Mouse (Mus musculus) MEL (cell line): ENCODE results near the gene Nhlrc4. TPM values are rescaled to one million over a fixed set of nuclear protein-coding genes. Genes with fewer than 3 reads are reported as not detected.
A peak's percentile ranks its signal among the peaks of the same experiment; 100 is the strongest.

ENCODE experiments used
- DNase-seq: peaks from one replicate; pipeline ENCODE4 v3.0.0; 2011; ENCODE audit warnings: low read depth, low spot score
- H3K27ac ChIP-seq: 2 replicates; pipeline ENCODE4 v1.5.1; 2012; ENCODE audit warnings: low read depth, mild to moderate bottlenecking, control low read depth, low read length, moderate library complexity; ENCODE audit not compliant: control insufficient read depth
- H3K27me3 ChIP-seq, 2 experiments: fragments of 150-350 bp in 1 of 2; sonication (generic) in 1 of 2; 2 replicates each; pipeline ENCODE4 v1.6.1; 2012; ENCODE audit warnings: low read length in 2 of 2, mild to moderate bottlenecking in 2 of 2, improper control_type of control experiment in 1 of 2, moderate library complexity in 1 of 2; ENCODE audit not compliant: insufficient read depth in 2 of 2, control insufficient read depth in 1 of 2
- H3K36me3 ChIP-seq, 2 experiments: 2 replicates each; pipeline ENCODE4 v1.6.1; 2012 to 2014; ENCODE audit warnings: low read length in 2 of 2, improper control_type of control experiment in 1 of 2, inconsistent platforms in 1 of 2, mild to moderate bottlenecking in 1 of 2; ENCODE audit not compliant: insufficient read depth in 2 of 2, control insufficient read depth in 1 of 2
- H3K4me1 ChIP-seq, 2 experiments: fragments of 150-350 bp in 1 of 2; sonication (generic) in 1 of 2; 2 replicates each; pipeline ENCODE4 v1.6.1; 2012; ENCODE audit warnings: low read length in 2 of 2, improper control_type of control experiment in 1 of 2, mild to moderate bottlenecking in 1 of 2; ENCODE audit not compliant: insufficient read depth in 2 of 2, control insufficient read depth in 1 of 2
- H3K4me3 ChIP-seq, 2 experiments: fragments of 150-350 bp in 1 of 2; sonication (generic) in 1 of 2; 2 replicates each; pipeline ENCODE4 v1.5.1; 2012; ENCODE audit warnings: low read depth in 2 of 2, low read length in 2 of 2, mild to moderate bottlenecking in 2 of 2, moderate library complexity in 2 of 2, control low read depth in 1 of 2, improper control_type of control experiment in 1 of 2; ENCODE audit not compliant: control insufficient read depth in 1 of 2, insufficient read depth in 1 of 2
- H3K79me2 ChIP-seq: 2 replicates; pipeline ENCODE4 v1.6.1; 2012; ENCODE audit warnings: mild to moderate bottlenecking, low read length, moderate library complexity; ENCODE audit not compliant: control insufficient read depth, poor library complexity, insufficient read depth
- H3K9ac ChIP-seq: 2 replicates; pipeline ENCODE4 v1.6.1; 2012; ENCODE audit warnings: low read depth, mild to moderate bottlenecking, control low read depth, low read length, moderate library complexity; ENCODE audit not compliant: control insufficient read depth, poor library complexity, severe bottlenecking
- H3K9me3 ChIP-seq: fragments of 150-350 bp; sonication (generic); replicated peaks from 2 replicates; pipeline ENCODE4 v1.6.1; 2012; ENCODE audit warnings: mild to moderate bottlenecking, low read length, improper control_type of control experiment, moderate library complexity; ENCODE audit not compliant: insufficient read depth
- BHLHE40 ChIP-seq: IDR thresholded peaks from 2 replicates; pipeline ENCODE4 v1.6.1; 2012; ENCODE audit warnings: low read depth, mild to moderate bottlenecking, inconsistent platforms, low read length, improper control_type of control experiment, borderline replicate concordance
- CTCF ChIP-seq, 3 experiments: IDR thresholded peaks in 2 of 3; conservative IDR thresholded peaks in 1 of 3; 2 replicates each; pipeline ENCODE4 v1.5.1; 2011 to 2012; ENCODE audit warnings: low read length in 3 of 3, low read depth in 2 of 3, mild to moderate bottlenecking in 2 of 3, improper control_type of control experiment in 1 of 3, inconsistent platforms in 1 of 3, mixed read lengths in 1 of 3, moderate library complexity in 1 of 3; ENCODE audit not compliant: control insufficient read depth in 1 of 3, insufficient read depth in 1 of 3, poor library complexity in 1 of 3, severe bottlenecking in 1 of 3
- EP300 ChIP-seq, 2 experiments: IDR thresholded peaks; 2 replicates each; pipeline ENCODE4 v1.6.1; 2011; ENCODE audit warnings: improper control_type of control experiment in 2 of 2, low read length in 2 of 2, low read depth in 1 of 2, mild to moderate bottlenecking in 1 of 2
- ETS1 ChIP-seq: IDR thresholded peaks from 2 replicates; pipeline ENCODE4 v1.6.1; 2012; ENCODE audit warnings: low read depth, mild to moderate bottlenecking, inconsistent platforms, low read length, improper control_type of control experiment, moderate library complexity
- GATA1 ChIP-seq: IDR thresholded peaks from 2 replicates; pipeline ENCODE4 v1.6.1; 2011; ENCODE audit warnings: low read depth, low read length, improper control_type of control experiment
- KAT2A ChIP-seq: conservative IDR thresholded peaks from 2 replicates; pipeline ENCODE4 v1.6.1; 2012; ENCODE audit warnings: low read depth, low read length, improper control_type of control experiment, inconsistent platforms
- MAFK ChIP-seq: IDR thresholded peaks from 2 replicates; pipeline ENCODE4 v1.6.1; 2011; ENCODE audit warnings: low read depth, mild to moderate bottlenecking, low read length, improper control_type of control experiment, borderline replicate concordance
- MAX ChIP-seq: IDR thresholded peaks from 2 replicates; pipeline ENCODE4 v1.6.1; 2011; ENCODE audit warnings: low read length, improper control_type of control experiment
- MAZ ChIP-seq: IDR thresholded peaks from 2 replicates; pipeline ENCODE4 v1.6.1; 2012; ENCODE audit warnings: low read depth, mild to moderate bottlenecking, inconsistent platforms, low read length, improper control_type of control experiment
- MEF2A ChIP-seq: IDR thresholded peaks from 2 replicates; pipeline ENCODE4 v1.6.1; 2014; ENCODE audit warnings: low read depth, mild to moderate bottlenecking, inconsistent platforms, low read length, improper control_type of control experiment; ENCODE audit not compliant: poor library complexity, insufficient replicate concordance, severe bottlenecking; ENCODE audit errors: extremely low read depth
- MXI1 ChIP-seq: IDR thresholded peaks from 2 replicates; pipeline ENCODE4 v1.6.1; 2011; ENCODE audit warnings: mild to moderate bottlenecking, low read depth, low read length, improper control_type of control experiment
- NELFE ChIP-seq: IDR thresholded peaks from 2 replicates; pipeline ENCODE4 v1.6.1; 2011; ENCODE audit warnings: low read depth, low read length, improper control_type of control experiment
- POLR2AphosphoS2 ChIP-seq: IDR thresholded peaks from 2 replicates; pipeline ENCODE4 v1.6.1; 2011; ENCODE audit warnings: low read length, improper control_type of control experiment
- RCOR1 ChIP-seq: IDR thresholded peaks from 2 replicates; pipeline ENCODE4 v1.6.1; 2012; ENCODE audit warnings: low read depth, mild to moderate bottlenecking, inconsistent platforms, low read length, improper control_type of control experiment
- SIN3A ChIP-seq: IDR thresholded peaks from 2 replicates; pipeline ENCODE4 v1.6.1; 2012; ENCODE audit warnings: low read length, improper control_type of control experiment, inconsistent platforms
- TAL1 ChIP-seq: IDR thresholded peaks from 2 replicates; pipeline ENCODE4 v1.6.1; 2012; ENCODE audit warnings: mild to moderate bottlenecking, inconsistent platforms, low read length, moderate library complexity, mixed read lengths
- TBP ChIP-seq: IDR thresholded peaks from 2 replicates; pipeline ENCODE4 v1.8.0; 2011; ENCODE audit warnings: low read depth, low read length, improper control_type of control experiment
- TCF12 ChIP-seq: IDR thresholded peaks from 2 replicates; pipeline ENCODE4 v1.6.1; 2014; ENCODE audit warnings: low read depth, mild to moderate bottlenecking, inconsistent platforms, low read length, improper control_type of control experiment, moderate library complexity
- USF2 ChIP-seq, 2 experiments: IDR thresholded peaks; 2 replicates each; pipeline ENCODE4 v1.6.1; 2011 to 2012; ENCODE audit warnings: improper control_type of control experiment in 2 of 2, low read length in 2 of 2, borderline replicate concordance in 1 of 2, inconsistent platforms in 1 of 2, low read depth in 1 of 2, mild to moderate bottlenecking in 1 of 2; ENCODE audit not compliant: insufficient read depth in 1 of 2
- ZMIZ1 ChIP-seq: IDR thresholded peaks from 2 replicates; pipeline ENCODE4 v1.6.1; 2012; ENCODE audit warnings: low read depth, mild to moderate bottlenecking, inconsistent platforms, low read length, improper control_type of control experiment, moderate library complexity
- polyA plus RNA-seq, 2 experiments: library from polyadenylated mRNA; stranded (reverse) in 1 of 2; unstranded in 1 of 2; fragments of >175 nt in 1 of 2; fragments of >200 nt in 1 of 2; gene quantifications; 2 replicates each; pipeline versions ENCODE4 v1.2.1 to v1.2.4; 2012; ENCODE audit warnings: low replicate concordance in 2 of 2, low read depth in 1 of 2; ENCODE audit not compliant: insufficient read length in 2 of 2, insufficient read depth in 1 of 2, missing spikeins in 1 of 2
- total RNA-seq: library from RNA; depleted of rRNA; stranded (reverse); fragments of 300-350 nt; gene quantifications from 2 replicates; pipeline ENCODE4 v1.2.3, GENCODE M21; 2012

The Nhlrc4 gene
- total and polyA plus RNA-seq, 3 experiments, result 0.19 to 0.23 TPM; not detected in 1

GRCm38 (mm10) chr17:25913877-25914275, 30.9 kb downstream of the Nhlrc4 start:
- peaks cover 4 to 30% of the 10 kb centered on the region in 2 experiments for H3K4me1 ChIP-seq
- H3K4me3 ChIP-seq, result no peak overlapping the region
- H3K27me3 ChIP-seq, result no peaks in the 10 kb centered on the region
- peaks cover 0 to 22% of the 10 kb centered on the region in 2 experiments; a peak in 2 of 4 replicates for H3K36me3 ChIP-seq
- H3K27ac ChIP-seq, result no peak overlapping the region; the same call in 1 of the 2 replicates
- H3K79me2 ChIP-seq, result peaks cover 30% of the 10 kb centered on the region
- no peak overlapping the region for H3K9ac ChIP-seq
- TF ChIP-seq BHLHE40 (peak; percentile 32; the same call in 1 of the 2 replicates), CTCF (IDR thresholded peaks at IDR 0.05 in 2 of 3, conservative IDR thresholded peaks at IDR 0.05 in 1 of 3; ENCODE audit: control insufficient read depth in 1 of 3, insufficient read depth in 1 of 3, low read depth in 2 of 3, low read length in 3 of 3, poor library complexity in 1 of 3, severe bottlenecking in 1 of 3) (no peak), MAX (no peak), EP300 (IDR thresholded peaks at IDR 0.05; ENCODE audit: low read depth in 1 of 2, low read length in 2 of 2) (peak in 1 of 2 experiments; percentile 46; a peak in 1 of 4 replicates), ETS1 (peak; percentile 56; the same call in 1 of the 2 replicates), GATA1 (peak; percentile 36; the same call in 1 of the 2 replicates), TAL1 (peak; percentile 28; the same call in 1 of the 2 replicates), TBP (no peak), USF2 (IDR thresholded peaks at IDR 0.05; ENCODE audit: borderline replicate concordance in 1 of 2, insufficient read depth in 1 of 2, low read depth in 1 of 2, low read length in 2 of 2) (no peak), KAT2A (no peak), TCF12 (0 out of 2 replicates have a peak, but pooled peaks have one; percentile 22), SIN3A (peak; percentile 55; the same call in 1 of the 2 replicates), RCOR1 (peak; percentile 96), MEF2A (peak; percentile 91), MXI1 (0 out of 2 replicates have a peak, but pooled peaks have one; percentile 23)
- DNase-seq, result peak; percentile 62
- no peaks in the 10 kb centered on the region for H3K9me3 ChIP-seq

GRCm38 (mm10) chr17:25913186-25913876, 31.4 kb downstream of the Nhlrc4 start:
- H3K36me3 ChIP-seq, result peaks cover 0 to 19% of the 10 kb centered on the region in 2 experiments; a peak in 2 of 4 replicates
- H3K27ac ChIP-seq, result no peak overlapping the region; the same call in 1 of the 2 replicates
- H3K4me1 ChIP-seq, result peaks cover 3 to 24% of the 10 kb centered on the region in 2 experiments
- no peaks in the 10 kb centered on the region for H3K27me3 ChIP-seq
- no peak for DNase-seq
- H3K4me3 ChIP-seq, result no peak overlapping the region
- no peaks in the 10 kb centered on the region for H3K9me3 ChIP-seq
- no peak overlapping the region for H3K9ac ChIP-seq
- H3K79me2 ChIP-seq, result peaks cover 25% of the 10 kb centered on the region
- no peak for TF ChIP-seq POLR2AphosphoS2
- TF ChIP-seq ZMIZ1, result no peak
- TF ChIP-seq RCOR1, result no peak
- TF ChIP-seq CTCF (IDR thresholded peaks at IDR 0.05 in 2 of 3, conservative IDR thresholded peaks at IDR 0.05 in 1 of 3; ENCODE audit: control insufficient read depth in 1 of 3, insufficient read depth in 1 of 3, low read depth in 2 of 3, low read length in 3 of 3, poor library complexity in 1 of 3, severe bottlenecking in 1 of 3), result no peak
- TF ChIP-seq TCF12, result no peak
- TF ChIP-seq MAFK, result no peak
- no peak for TF ChIP-seq NELFE
- no peak for TF ChIP-seq KAT2A
- TF ChIP-seq MAZ, result no peak
- no peak for TF ChIP-seq MAX
